Mouse (Mus musculus) liver, embryonic 11.5 days (tissue): ENCODE measurements around the gene Tsr2. TPM values are rescaled to one million over a fixed set of nuclear protein-coding genes. Genes with fewer than 3 reads are reported as not detected.

Experiments used
- ATAC-seq: fragments of 200-750 bp; cut with Nextera tagmentation; replicated peaks from 2 replicates; pipeline ENCODE4 v1.8.0; 2017; ENCODE audit warnings: moderate number of reproducible peaks, mild to moderate bottlenecking, moderate TSS enrichment, moderate library complexity; ENCODE audit not compliant: low FRiP score
- DNase-seq: peaks from one replicate; pipeline ENCODE4 v3.0.0-alpha.2; 2017; ENCODE audit warnings: low spot score
- H3K27ac ChIP-seq: fragments of 300-500 bp; sonication (generic); 2 replicates; pipeline ENCODE4 v1.5.1; 2014; ENCODE audit warnings: mild to moderate bottlenecking, low read depth, low read length, control low read depth
- H3K27me3 ChIP-seq: fragments of 300-500 bp; sonication (generic); replicated peaks from 2 replicates; pipeline ENCODE4 v1.6.1; 2014; ENCODE audit warnings: low read length, mixed read lengths; ENCODE audit not compliant: control insufficient read depth, insufficient read depth
- H3K36me3 ChIP-seq: fragments of 300-500 bp; sonication (generic); 2 replicates; pipeline ENCODE4 v1.6.1; 2014; ENCODE audit warnings: mild to moderate bottlenecking, low read length, moderate library complexity, mixed read lengths; ENCODE audit not compliant: control insufficient read depth, insufficient read depth
- H3K4me1 ChIP-seq: fragments of 300-500 bp; sonication (generic); replicated peaks from 2 replicates; pipeline ENCODE4 v1.6.1; 2014; ENCODE audit warnings: low read length, mixed read lengths; ENCODE audit not compliant: control insufficient read depth, insufficient read depth
- H3K4me2 ChIP-seq: fragments of 300-500 bp; sonication (generic); 2 replicates; pipeline ENCODE4 v1.6.1; 2014; ENCODE audit warnings: mild to moderate bottlenecking, control low read depth, moderate library complexity
- H3K4me3 ChIP-seq: fragments of 300-500 bp; sonication (generic); 2 replicates; pipeline ENCODE4 v1.5.1; 2014; ENCODE audit warnings: low read depth, low read length, control low read depth
- H3K9ac ChIP-seq: fragments of 300-500 bp; sonication (generic); 2 replicates; pipeline ENCODE4 v1.6.1; 2014; ENCODE audit warnings: low read depth, low read length, control low read depth
- H3K9me3 ChIP-seq: fragments of 300-500 bp; sonication (generic); 2 replicates; pipeline ENCODE4 v1.6.1; 2016; ENCODE audit warnings: low read length, inconsistent platforms, mixed read lengths; ENCODE audit not compliant: control insufficient read depth
- WGBS: fragments of 180-500 bp; shearing (Covaris S2); extraction: QIAGEN DNeasy Blood & Tissue Kit; methylation state at CpG from one replicate; pipeline ENCODE4 v1.1.7; 2014; 5-methylcytosine and 5-hydroxymethylcytosine counted together
- polyA plus RNA-seq: library from polyadenylated mRNA; unstranded; fragments of >200 nt; fragmentation: Nextera tagmentation; extraction: Ambion mirVana; gene quantifications from 2 replicates; pipeline ENCODE4 v1.2.1, GENCODE M21; 2014

Tsr2 gene
- polyA plus RNA-seq, 1 experiment from 2014 or later, result 39.5 TPM

DNA sequence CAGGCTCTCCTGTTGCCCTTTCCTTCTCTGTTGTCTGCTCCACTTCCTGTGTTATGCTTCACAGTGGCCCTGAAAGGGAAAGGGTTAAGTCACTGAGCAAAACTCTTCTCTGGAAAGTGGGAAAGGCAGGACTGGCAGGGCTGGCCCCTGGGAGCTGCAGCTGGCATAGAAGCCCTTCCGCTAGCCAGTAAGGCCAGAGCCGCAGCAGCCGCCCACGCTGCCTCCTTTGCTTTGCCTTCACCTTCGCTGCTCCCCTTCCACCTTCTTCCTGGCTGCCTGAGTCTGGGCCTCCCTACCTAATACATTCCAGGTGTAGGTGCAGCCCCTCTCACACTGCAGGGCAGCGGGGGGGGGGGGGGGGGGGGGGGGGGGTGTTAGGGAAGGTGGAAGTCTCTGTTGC is 41.9 kb downstream of the Tsr2 start:
- Histone ChIP-seq H3K9ac (no peak overlapping the region), H3K4me3 (no peak overlapping the region), H3K4me1 (no peaks in the 10 kb centered on the region), H3K27me3 (peaks cover 11% of the 10 kb centered on the region; the same call in 1 of the 2 replicates), H3K9me3 (no peaks in the 10 kb centered on the region), H3K36me3 (no peaks in the 10 kb centered on the region), H3K4me2 (no peak overlapping the region), H3K27ac (no peak overlapping the region)
- no peak for DNase-seq
- no peak for ATAC-seq
- 74% methylated on average over 3 of the region's 6 CpGs for WGBS

DNA sequence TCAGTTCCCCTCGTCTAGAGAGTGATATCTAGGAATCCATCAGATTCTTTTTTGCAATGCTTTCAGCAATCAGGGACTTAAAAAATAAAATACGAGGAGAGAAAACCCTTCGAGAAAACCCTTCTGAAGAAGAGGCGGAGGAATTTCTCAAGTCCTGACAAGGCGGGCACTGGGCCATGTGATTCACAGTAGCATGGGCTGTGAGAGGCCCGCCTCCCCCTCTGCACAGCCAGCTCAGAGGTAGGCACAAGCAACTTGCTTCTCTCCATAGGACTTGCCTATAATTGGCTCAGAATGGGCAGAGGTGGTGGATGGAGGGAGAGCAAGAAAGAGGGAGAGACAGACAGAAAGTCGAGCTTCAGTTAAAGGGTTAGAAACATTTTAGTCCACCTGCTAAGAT is 46.0 kb downstream of the Tsr2 start:
- Histone ChIP-seq H3K4me3 (no peak overlapping the region), H3K27ac (no peak overlapping the region), H3K4me2 (no peak overlapping the region), H3K9ac (no peak overlapping the region), H3K9me3 (no peaks in the 10 kb centered on the region), H3K27me3 (peaks cover 30% of the 10 kb centered on the region), H3K4me1 (no peaks in the 10 kb centered on the region), H3K36me3 (no peaks in the 10 kb centered on the region)
- 63% methylated on average over 7 of the region's 7 CpGs for WGBS
- DNase-seq (no peak), ATAC-seq (no peak)

DNA sequence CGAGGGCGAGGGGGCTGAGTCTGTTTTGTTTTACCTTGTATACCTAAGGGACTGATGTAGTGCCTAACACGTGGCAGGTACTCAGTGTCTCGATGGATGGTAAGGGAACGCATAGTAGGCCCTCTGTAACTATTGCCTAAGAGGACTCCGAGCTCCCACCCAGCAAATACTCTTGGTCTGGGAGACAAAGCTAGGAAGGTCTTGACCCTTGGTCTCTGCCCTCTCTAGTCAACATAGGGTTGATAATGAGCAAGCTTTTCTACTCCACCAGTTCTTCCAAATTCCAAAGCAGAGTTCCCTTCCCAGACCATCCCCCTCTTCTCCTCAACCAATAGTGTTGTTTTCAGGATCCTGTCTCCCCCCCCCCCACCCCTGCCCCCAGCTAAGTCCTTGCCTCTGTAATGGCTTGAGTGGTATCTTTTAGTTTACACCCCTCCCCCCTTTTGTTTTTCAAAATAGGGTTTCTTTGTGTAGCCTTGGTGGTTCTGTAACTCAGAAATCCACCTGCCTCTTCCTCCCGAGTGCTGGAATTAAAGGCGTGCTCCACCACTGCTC is 46.6 kb downstream of the Tsr2 start:
- H3K4me1 ChIP-seq, result no peaks in the 10 kb centered on the region
- no peaks in the 10 kb centered on the region for H3K9me3 ChIP-seq
- no peak overlapping the region for H3K27ac ChIP-seq
- no peak overlapping the region for H3K9ac ChIP-seq
- H3K4me3 ChIP-seq, result no peak overlapping the region
- peaks cover 30% of the 10 kb centered on the region for H3K27me3 ChIP-seq
- no peak overlapping the region for H3K4me2 ChIP-seq
- no peak for DNase-seq
- WGBS, result 62% methylated on average over 8 of the region's 8 CpGs
- ATAC-seq, result 0 out of 2 replicates have a peak, but pooled peaks have one; percentile 8
- no peaks in the 10 kb centered on the region for H3K36me3 ChIP-seq

DNA sequence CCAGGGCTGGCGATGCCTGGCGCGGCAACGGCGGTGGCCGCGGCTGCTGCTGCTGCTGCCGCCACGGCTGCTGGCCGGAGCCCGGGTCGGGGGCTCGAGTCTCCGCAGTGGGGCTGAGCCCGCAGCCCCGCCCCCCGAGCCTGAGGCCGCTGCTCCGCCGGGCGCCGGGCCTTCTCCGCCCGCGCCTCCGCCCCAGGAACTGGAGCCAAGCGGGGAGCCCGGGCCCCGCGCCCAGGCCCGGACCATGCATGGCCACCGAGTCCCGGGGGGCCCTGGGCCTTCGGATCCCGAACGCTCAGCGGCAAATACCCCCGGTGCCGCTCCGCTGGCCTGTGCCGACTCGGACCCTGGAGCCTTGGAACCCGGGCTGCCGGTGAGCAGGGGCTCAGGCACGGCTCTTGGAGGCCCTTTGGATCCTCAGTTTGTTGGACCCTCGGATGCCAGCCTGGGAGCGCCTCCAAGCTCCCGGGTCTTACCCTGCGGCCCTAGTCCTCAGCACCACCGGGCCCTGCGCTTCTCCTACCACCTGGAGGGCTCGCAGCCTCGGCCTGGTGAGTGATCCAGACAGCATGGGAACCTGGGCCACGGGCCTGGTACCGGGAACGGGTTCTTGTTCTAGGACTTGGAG is 48.8 kb downstream of the Tsr2 start:
- peak overlapping the region; percentile 74 for H3K4me2 ChIP-seq
- peaks cover 28% of the 10 kb centered on the region for H3K27me3 ChIP-seq
- peak overlapping the region; percentile 61 for H3K4me3 ChIP-seq
- H3K9ac ChIP-seq, result peak overlapping the region; percentile 64
- DNase-seq (peak; percentile 41), ATAC-seq (peak; percentile 30)
- no peaks in the 10 kb centered on the region for H3K9me3 ChIP-seq
- H3K36me3 ChIP-seq, result no peaks in the 10 kb centered on the region
- WGBS, result 19% methylated on average over 35 of the region's 56 CpGs
- H3K4me1 ChIP-seq, result no peaks in the 10 kb centered on the region
- peak overlapping the region; percentile 49; the same call in 1 of the 2 replicates for H3K27ac ChIP-seq

DNA sequence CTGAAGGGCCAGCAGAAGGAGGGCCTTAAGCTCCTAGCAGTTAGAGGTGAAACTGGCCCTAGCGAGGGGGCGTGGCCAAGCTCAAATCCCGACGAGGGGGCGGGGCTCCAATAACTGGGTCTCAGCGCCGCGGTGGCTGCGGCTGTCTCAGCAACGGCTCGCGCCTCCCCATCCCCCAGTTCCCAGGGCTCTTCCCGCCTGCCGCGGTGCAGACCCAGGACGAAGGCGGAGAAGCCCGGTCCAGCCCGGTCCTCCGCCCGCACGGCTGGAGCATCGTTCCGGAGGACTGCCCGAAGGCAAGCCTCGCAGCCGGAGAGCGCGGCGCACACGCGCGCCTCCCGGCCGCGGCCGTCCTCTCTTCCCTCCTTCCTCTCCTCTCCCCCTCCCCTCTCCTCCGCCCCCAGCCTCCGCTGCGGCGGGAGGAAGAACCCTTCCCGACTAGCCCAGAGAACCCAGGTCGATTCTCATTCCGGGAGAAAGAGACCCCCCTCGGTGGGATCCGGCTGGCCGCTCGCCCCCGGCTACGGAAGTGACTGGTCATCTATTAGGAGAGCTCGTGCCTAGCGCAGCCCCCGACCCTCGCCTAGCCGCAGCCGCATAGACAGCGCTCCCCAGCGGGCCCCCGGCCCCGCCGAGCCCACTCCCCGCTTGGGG is 49.4 kb downstream of the Tsr2 start:
- 20% methylated on average over 51 of the region's 62 CpGs for WGBS
- ATAC-seq (peak; percentile 75), DNase-seq (peak; percentile 75)
- peak overlapping the region; percentile 64 for H3K9ac ChIP-seq
- peaks cover 28% of the 10 kb centered on the region for H3K27me3 ChIP-seq
- H3K9me3 ChIP-seq, result no peaks in the 10 kb centered on the region
- peak overlapping the region; percentile 74 for H3K4me2 ChIP-seq
- peak overlapping the region; percentile 58; the same call in 1 of the 2 replicates for H3K27ac ChIP-seq
- peak overlapping the region; percentile 61 for H3K4me3 ChIP-seq
- H3K4me1 ChIP-seq, result no peaks in the 10 kb centered on the region
- no peaks in the 10 kb centered on the region for H3K36me3 ChIP-seq

DNA sequence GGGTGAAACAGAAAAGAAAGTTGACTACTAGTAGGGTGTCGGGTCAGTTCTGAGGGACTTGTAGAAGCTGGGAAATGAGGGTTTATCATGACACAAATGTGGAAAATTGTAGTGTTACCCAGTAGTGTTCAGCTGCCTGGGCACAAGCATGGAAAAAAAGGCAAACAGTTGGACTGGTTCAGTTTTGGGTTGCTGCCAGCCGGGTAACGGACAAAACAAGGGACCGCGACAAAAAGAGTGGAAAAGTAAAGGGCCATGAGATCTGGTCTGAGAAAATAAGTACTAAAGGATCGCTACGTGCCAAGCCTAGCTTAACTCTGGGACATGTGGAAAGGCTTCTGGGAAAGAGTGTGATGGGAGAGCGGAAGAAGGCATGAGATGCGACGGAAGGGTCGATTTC is 50.0 kb downstream of the Tsr2 start:
- H3K4me2 ChIP-seq, result peak overlapping the region; percentile 74
- no peaks in the 10 kb centered on the region for H3K9me3 ChIP-seq
- H3K27me3 ChIP-seq, result peaks cover 28% of the 10 kb centered on the region
- H3K4me1 ChIP-seq, result no peaks in the 10 kb centered on the region
- WGBS, result 52% methylated on average over 11 of the region's 11 CpGs
- no peaks in the 10 kb centered on the region for H3K36me3 ChIP-seq
- H3K27ac ChIP-seq, result peak overlapping the region; percentile 58; the same call in 1 of the 2 replicates
- H3K9ac ChIP-seq, result no peak overlapping the region
- H3K4me3 ChIP-seq, result peak overlapping the region; percentile 61
- no peak for DNase-seq
- no peak; the same call in 1 of the 2 replicates for ATAC-seq

DNA sequence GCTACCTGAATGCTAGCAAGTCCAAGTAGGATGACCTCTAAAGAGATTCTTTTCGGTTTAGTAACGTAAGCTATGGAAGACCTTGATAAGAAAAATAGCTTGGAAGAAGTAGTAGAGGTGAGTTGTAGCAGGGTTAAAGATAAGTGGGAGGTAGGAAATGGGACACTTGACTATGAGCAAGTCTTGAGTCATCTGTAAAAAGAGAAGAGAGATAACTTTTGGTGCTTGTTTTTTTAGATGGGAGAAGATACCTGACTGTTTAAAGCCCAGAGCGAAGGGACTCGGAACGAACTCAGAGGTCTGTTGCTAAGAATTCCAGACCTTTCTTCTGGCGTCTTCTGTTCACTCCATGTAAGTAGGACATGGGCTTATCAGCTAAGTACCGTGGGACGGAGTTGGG is 50.5 kb downstream of the Tsr2 start, which contains the start of gene Fgd1:
TSS of gene Fgd1 (plus strand) at position 301 of the 400 bp plus-strand sequence.
- Histone ChIP-seq H3K27ac (peak within 1 kb of the TSS; percentile 58; the same call in 1 of the 2 replicates), H3K9me3 (no peaks in the 10 kb centered on the region), H3K27me3 (peaks cover 27% of the 10 kb centered on the region), H3K4me3 (peak within 1 kb of the TSS; percentile 61), H3K36me3 (no peaks in the 10 kb centered on the region), H3K9ac (peak within 1 kb of the TSS; percentile 64; the same call in 1 of the 2 replicates), H3K4me1 (no peaks in the 10 kb centered on the region), H3K4me2 (peak within 1 kb of the TSS; percentile 74)
- 87% methylated on average over 8 of the region's 8 CpGs for WGBS
- no peak for DNase-seq
- no peak for ATAC-seq

DNA sequence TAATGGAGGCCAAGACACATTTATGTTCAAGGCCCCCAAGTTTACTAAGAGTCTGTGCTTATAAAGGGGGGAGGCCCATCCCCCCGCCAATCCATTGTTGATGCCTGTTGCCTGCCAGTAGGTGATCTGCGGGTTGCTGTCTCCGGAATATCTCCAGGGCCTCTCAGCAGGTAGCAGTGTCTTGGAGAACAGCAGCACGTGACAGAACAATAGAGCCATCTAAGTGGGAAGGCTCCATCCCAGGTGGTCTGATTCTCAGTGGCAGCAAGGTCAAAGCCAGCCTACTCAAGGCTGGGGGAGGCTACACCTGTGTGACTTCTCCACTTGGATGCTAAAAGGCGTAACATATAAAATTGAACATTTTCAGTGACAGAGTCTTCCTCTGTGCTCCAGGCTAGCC is 55.1 kb downstream of the Tsr2 start:
- Histone ChIP-seq H3K27ac (no peak overlapping the region), H3K9ac (no peak overlapping the region), H3K4me1 (no peaks in the 10 kb centered on the region), H3K36me3 (no peaks in the 10 kb centered on the region), H3K9me3 (no peaks in the 10 kb centered on the region), H3K4me3 (no peak overlapping the region), H3K4me2 (no peak overlapping the region), H3K27me3 (peaks cover 6% of the 10 kb centered on the region)
- DNase-seq (no peak), ATAC-seq (no peak)
- WGBS, result 59% methylated on average over 5 of the region's 5 CpGs
